Mouse (Mus musculus) liver, postnatal 0 days (tissue): Measurements from ENCODE around the gene H1fnt. TPM values are rescaled to one million over a fixed set of nuclear protein-coding genes. Genes with fewer than 3 reads are reported as not detected.

Source experiments
- ATAC-seq: fragments of 200-750 bp; cut with Nextera tagmentation; 2 replicates; pipeline ENCODE4 v1.8.0; 2017; ENCODE audit warnings: mild to moderate bottlenecking, moderate library complexity
- DNase-seq: peaks from one replicate; pipeline ENCODE4 v3.0.0-alpha.2; 2016
- H3K27ac ChIP-seq: fragments of 300-500 bp; sonication (generic); 2 replicates; pipeline ENCODE4 v1.5.1; 2014; ENCODE audit warnings: antibody characterized with exemption, moderate library complexity, mild to moderate bottlenecking, low read depth
- H3K27me3 ChIP-seq: fragments of 300-500 bp; sonication (generic); 2 replicates; pipeline ENCODE4 v1.6.1; 2014; ENCODE audit warnings: low read length, control low read depth, mixed read lengths; ENCODE audit not compliant: insufficient read depth
- H3K36me3 ChIP-seq: fragments of 300-500 bp; sonication (generic); replicated peaks from 2 replicates; pipeline ENCODE4 v1.6.1; 2014; ENCODE audit warnings: mild to moderate bottlenecking, control low read depth, low read length, moderate library complexity, mixed read lengths; ENCODE audit not compliant: insufficient read depth
- H3K4me1 ChIP-seq: fragments of 300-500 bp; sonication (generic); 2 replicates; pipeline ENCODE4 v1.6.1; 2014; ENCODE audit warnings: antibody characterized with exemption, mild to moderate bottlenecking, control low read depth; ENCODE audit not compliant: insufficient read depth
- H3K4me2 ChIP-seq: fragments of 300-500 bp; sonication (generic); 2 replicates; pipeline ENCODE4 v1.6.1; 2014; ENCODE audit warnings: low read depth, mild to moderate bottlenecking, low read length, moderate library complexity, mixed read lengths
- H3K4me3 ChIP-seq: fragments of 300-500 bp; sonication (generic); 2 replicates; pipeline ENCODE4 v1.5.1; 2014; ENCODE audit warnings: low read depth, low read length
- H3K9ac ChIP-seq: fragments of 300-500 bp; sonication (generic); replicated peaks from 2 replicates; pipeline ENCODE4 v1.6.1; 2014; ENCODE audit warnings: mild to moderate bottlenecking, moderate library complexity
- H3K9me3 ChIP-seq: fragments of 300-500 bp; sonication (generic); 2 replicates; pipeline ENCODE4 v1.6.1; 2016; ENCODE audit warnings: mild to moderate bottlenecking, control low read depth, low read length, mixed read lengths
- CTCF ChIP-seq: sonication (generic); IDR thresholded peaks from 2 replicates; pipeline ENCODE4 v1.5.1; 2016; ENCODE audit warnings: antibody characterized with exemption, low read depth
- EP300 ChIP-seq: IDR thresholded peaks from 2 replicates; pipeline ENCODE4 v1.6.1; 2016; ENCODE audit warnings: antibody characterized with exemption, low read depth, mild to moderate bottlenecking
- WGBS: fragments of 180-500 bp; shearing (Covaris S2); extraction: QIAGEN DNeasy Blood & Tissue Kit; methylation state at CpG from one replicate; pipeline ENCODE4 v1.1.7; 2014; ENCODE audit not compliant: insufficient replicate concordance; 5-methylcytosine and 5-hydroxymethylcytosine counted together
- polyA plus RNA-seq: library from polyadenylated mRNA; unstranded; fragments of >200 nt; fragmentation: Nextera tagmentation; extraction: Ambion mirVana; gene quantifications from 2 replicates; pipeline ENCODE4 v1.2.1, GENCODE M21; 2015

Gene H1fnt
- polyA plus RNA-seq, 1 experiment from 2014 or later: not detected

- TF ChIP-seq CTCF (no peak), EP300 (no peak)
- no peaks in the 10 kb centered on the region for H3K36me3 ChIP-seq
- no peak for DNase-seq
- H3K27ac ChIP-seq: no peak overlapping the region
- no peak overlapping the region for H3K9ac ChIP-seq
- 87% methylated on average over 13 of the region's 13 CpGs for WGBS
- no peaks in the 10 kb centered on the region for H3K4me1 ChIP-seq
- H3K4me3 ChIP-seq: no peak overlapping the region
- H3K4me2 ChIP-seq: no peak overlapping the region
- no peaks in the 10 kb centered on the region for H3K27me3 ChIP-seq
- no peaks in the 10 kb centered on the region for H3K9me3 ChIP-seq
- ATAC-seq: no peak
Measured at GRCm38 (mm10) chr15:98256271-98256670, 822 bp downstream of the H1fnt start.

DNA sequence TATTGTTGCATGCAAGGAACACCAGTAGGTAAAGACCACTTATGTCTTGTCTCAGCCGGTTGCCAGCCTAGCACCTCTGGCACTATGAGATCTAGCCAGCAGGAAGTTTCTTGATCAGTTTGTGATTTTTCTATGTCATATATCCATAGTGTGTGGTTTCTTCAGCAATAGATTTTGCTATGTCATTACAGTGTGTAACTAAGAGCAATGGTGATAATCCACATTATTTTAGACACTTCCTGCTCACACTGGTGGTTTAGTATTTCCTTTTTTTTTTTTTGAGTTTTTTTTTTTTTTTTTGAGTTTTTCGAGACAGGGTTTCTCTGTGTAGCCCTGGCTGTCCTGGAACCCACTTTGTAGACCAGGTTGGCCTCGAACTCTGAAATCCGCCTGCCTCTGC lies 21.7 kb downstream of the H1fnt start:
- Histone ChIP-seq H3K27me3 (no peaks in the 10 kb centered on the region), H3K27ac (no peak overlapping the region), H3K4me1 (no peaks in the 10 kb centered on the region), H3K4me2 (no peak overlapping the region), H3K9ac (no peak overlapping the region), H3K4me3 (no peak overlapping the region), H3K36me3 (no peaks in the 10 kb centered on the region), H3K9me3 (no peaks in the 10 kb centered on the region)
- no peak for DNase-seq
- ATAC-seq: no peak
- 49% methylated on average over 4 of the region's 4 CpGs for WGBS
- TF ChIP-seq EP300 (no peak), CTCF (no peak)

- 72% methylated on average over 4 of the region's 4 CpGs for WGBS
- no peak within 1 kb of the TSS for H3K4me3 ChIP-seq
- no peak within 1 kb of the TSS for H3K27ac ChIP-seq
- H3K9ac ChIP-seq: no peak within 1 kb of the TSS
- H3K27me3 ChIP-seq: no peaks in the 10 kb centered on the region
- H3K9me3 ChIP-seq: no peaks in the 10 kb centered on the region
- ATAC-seq (no peak), DNase-seq (no peak)
- TF ChIP-seq EP300 (no peak), CTCF (no peak)
- no peaks in the 10 kb centered on the region for H3K36me3 ChIP-seq
- H3K4me1 ChIP-seq: no peaks in the 10 kb centered on the region
- H3K4me2 ChIP-seq: no peak within 1 kb of the TSS
Measured at GRCm38 (mm10) chr15:98234350-98234749, 22.7 kb downstream of the H1fnt start, which contains the start of gene Olfr286. Olfr286 (minus strand) TSS chr15:98234450.

- WGBS: 69% methylated on average over 7 of the region's 7 CpGs
- Histone ChIP-seq H3K4me2 (no peak overlapping the region), H3K9ac (no peak overlapping the region), H3K4me3 (no peak overlapping the region), H3K27me3 (no peaks in the 10 kb centered on the region), H3K27ac (no peak overlapping the region), H3K36me3 (no peaks in the 10 kb centered on the region), H3K4me1 (no peaks in the 10 kb centered on the region), H3K9me3 (no peaks in the 10 kb centered on the region)
- no peak for TF ChIP-seq CTCF
- TF ChIP-seq EP300: no peak
- no peak for ATAC-seq
- DNase-seq: no peak
Measured at GRCm38 (mm10) chr15:98226096-98226495, 31.0 kb downstream of the H1fnt start.

- no peaks in the 10 kb centered on the region for H3K36me3 ChIP-seq
- H3K27me3 ChIP-seq: no peaks in the 10 kb centered on the region
- H3K27ac ChIP-seq: no peak overlapping the region
- TF ChIP-seq CTCF: no peak
- no peak for TF ChIP-seq EP300
- no peak for ATAC-seq
- DNase-seq: no peak
- WGBS: 47% methylated on average over 16 of the region's 16 CpGs
- no peak overlapping the region for H3K4me3 ChIP-seq
- no peaks in the 10 kb centered on the region for H3K4me1 ChIP-seq
- no peak overlapping the region for H3K9ac ChIP-seq
- H3K9me3 ChIP-seq: no peaks in the 10 kb centered on the region
- no peak overlapping the region for H3K4me2 ChIP-seq
Measured at GRCm38 (mm10) chr15:98225610-98226009, 31.5 kb downstream of the H1fnt start.

DNA sequence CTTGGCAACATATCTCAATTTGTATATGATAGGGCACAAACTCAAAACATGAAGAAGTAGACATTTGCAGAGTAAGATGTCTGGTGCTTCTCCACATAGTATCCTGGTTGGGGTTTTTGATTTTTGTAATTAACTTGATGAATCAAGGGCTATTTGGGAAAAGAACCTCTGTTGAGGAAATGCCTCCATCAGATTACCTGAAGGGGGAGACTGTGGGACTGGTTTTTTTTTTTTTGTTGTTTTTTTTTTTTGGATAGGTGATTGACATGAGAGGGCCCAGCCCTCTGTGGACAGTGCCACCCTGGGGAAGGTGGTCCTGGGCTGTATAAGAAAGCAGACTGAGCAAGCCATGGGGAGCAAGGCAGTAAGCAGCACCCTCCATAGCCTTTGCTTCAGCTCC lies 34.7 kb downstream of the H1fnt start:
- TF ChIP-seq CTCF: no peak
- no peak for TF ChIP-seq EP300
- no peaks in the 10 kb centered on the region for H3K36me3 ChIP-seq
- no peak overlapping the region for H3K27ac ChIP-seq
- H3K4me1 ChIP-seq: no peaks in the 10 kb centered on the region
- DNase-seq: no peak
- H3K9ac ChIP-seq: no peak overlapping the region
- no peaks in the 10 kb centered on the region for H3K9me3 ChIP-seq
- H3K4me3 ChIP-seq: no peak overlapping the region
- H3K27me3 ChIP-seq: no peaks in the 10 kb centered on the region
- ATAC-seq: no peak
- H3K4me2 ChIP-seq: no peak overlapping the region

- Histone ChIP-seq H3K27me3 (no peaks in the 10 kb centered on the region), H3K36me3 (no peaks in the 10 kb centered on the region), H3K4me3 (no peak within 1 kb of the TSS), H3K9ac (no peak within 1 kb of the TSS), H3K9me3 (no peaks in the 10 kb centered on the region), H3K4me1 (no peaks in the 10 kb centered on the region), H3K4me2 (no peak within 1 kb of the TSS), H3K27ac (no peak within 1 kb of the TSS)
- ATAC-seq (no peak), DNase-seq (no peak)
- TF ChIP-seq CTCF (no peak), EP300 (no peak)
- 79% methylated on average over 4 of the region's 4 CpGs for WGBS
Measured at GRCm38 (mm10) chr15:98220877-98221276, 36.2 kb downstream of the H1fnt start, which contains the start of the genes Gm44579 and Olfr287. Gm44579 (minus strand) TSS chr15:98220977. Olfr287 (minus strand) TSS chr15:98221056.
